Mouse (Mus musculus): ENCODE data around the gene Pcif1.

DNA sequence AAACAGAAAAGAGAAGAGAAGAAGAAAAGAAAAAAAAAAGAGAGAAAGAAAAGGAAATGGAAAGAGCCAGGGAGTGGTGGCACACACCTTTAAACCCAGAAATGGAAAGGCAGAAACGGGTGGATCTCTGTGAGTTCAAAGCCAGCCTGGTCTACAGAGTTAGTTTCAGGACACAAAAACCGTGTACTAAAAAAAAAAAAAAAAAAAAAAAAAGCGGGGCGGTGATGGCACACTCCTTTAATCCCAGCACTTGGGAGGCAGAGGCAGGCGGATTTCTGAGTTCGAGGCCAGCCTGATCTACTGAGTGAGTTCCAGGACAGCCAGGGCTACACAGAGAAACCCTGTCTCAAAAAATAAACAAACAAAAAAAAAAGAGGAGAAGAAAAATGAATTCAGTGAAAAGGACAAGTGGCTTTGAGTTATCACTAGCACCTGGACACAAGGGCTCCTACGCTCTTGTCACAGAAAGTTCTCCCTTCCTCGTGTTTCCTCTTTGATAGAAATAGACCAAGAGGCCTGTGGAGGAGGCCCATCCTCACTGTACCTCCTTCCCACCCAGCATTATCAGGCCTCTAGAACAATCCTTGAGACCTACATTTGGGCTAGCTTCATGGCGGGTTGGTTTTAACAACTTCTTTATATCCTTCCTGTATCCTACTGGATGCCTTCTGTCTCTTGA, 33.8 kb downstream of the Pcif1 start:
- TF ChIP-seq GATA1 (IDR thresholded peaks at IDR 0.05; ENCODE audit: low read length) (no peak), TAL1 (IDR thresholded peaks at IDR 0.05; ENCODE audit: low read length) (no peak)

All from erythroblast, embryonic 14.5 days (primary cell).